Mouse (Mus musculus): ENCODE data around the gene Commd8. TPM values are rescaled to one million over a fixed set of nuclear protein-coding genes. Genes with fewer than 3 reads are reported as not detected.

The Commd8 gene
- polyA plus RNA-seq, 1 experiment from 2014 or later = 79.2 TPM

DNA sequence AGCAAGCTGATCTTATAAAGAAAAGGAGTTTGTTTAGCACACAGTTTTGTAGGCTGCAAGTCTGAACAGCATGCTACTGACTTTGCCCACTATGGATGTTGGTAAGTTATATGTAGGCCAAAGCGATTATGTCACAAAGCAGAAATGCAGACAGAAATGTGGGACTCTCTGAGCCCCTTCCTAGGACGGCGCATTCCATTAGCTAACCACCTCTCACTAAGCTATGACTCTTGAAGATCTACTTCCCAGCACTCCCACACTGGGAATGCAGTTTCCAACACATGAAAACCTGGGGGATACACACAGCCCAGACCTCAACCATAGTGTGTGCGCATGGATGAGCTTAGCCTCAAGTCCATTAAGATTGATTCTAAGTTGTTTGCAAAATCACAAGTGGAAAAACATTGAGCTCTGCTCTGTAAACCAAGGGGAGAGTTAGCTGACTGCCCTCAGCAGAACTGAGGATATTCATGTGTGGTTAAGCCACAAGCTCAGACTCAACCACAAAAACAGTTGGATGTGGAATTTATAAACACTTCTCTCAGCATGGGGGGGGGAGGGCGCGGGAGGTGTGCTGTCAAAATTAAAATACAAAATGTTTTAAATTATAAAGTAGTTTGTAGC is 45.5 kb downstream of the Commd8 start:
- Histone ChIP-seq H3K4me3 (no peak overlapping the region), H3K9ac (no peak overlapping the region), H3K4me2 (no peak overlapping the region), H3K27ac (no peak overlapping the region), H3K4me1 (no peaks in the 10 kb centered on the region), H3K9me3 (replicated peaks) (no peaks in the 10 kb centered on the region), H3K36me3 (no peaks in the 10 kb centered on the region), H3K27me3 (replicated peaks) (no peaks in the 10 kb centered on the region)
- 63% methylated on average over 6 of the region's 6 CpGs for WGBS (ENCODE audit: insufficient replicate concordance)
- ATAC-seq = no peak
